Mouse (Mus musculus): ENCODE data around the gene Tomm7. TPM values are rescaled to one million over a fixed set of nuclear protein-coding genes. Genes with fewer than 3 reads are reported as not detected.

The Tomm7 gene
- total RNA-seq, 2 experiments from 2014 or later: 81.1 to 82.1 TPM

GRCm38 (mm10) chr5:23792726-23793125, 51.2 kb downstream of the Tomm7 start:
- DNase-seq (ENCODE audit: extremely low spot score in 1 of 2, low spot score in 2 of 2): no peak
- TF ChIP-seq CTCF (IDR thresholded peaks at IDR 0.05): no peak
- intact Hi-C loops (cut with DNase I): no loop called here
- Histone ChIP-seq H3K4me3 (no peak overlapping the region), H3K27ac (no peak overlapping the region)

- intact Hi-C loops (cut with DNase I): no loop called here
Measured at GRCm38 (mm10) chr5:23789078-23789612, 54.8 kb downstream of the Tomm7 start.

More at GRCm38 (mm10) chr5:23789078-23789612, 54.8 kb downstream of the Tomm7 start:
- no peak for DNase-seq (ENCODE audit: extremely low spot score in 1 of 2, low spot score in 2 of 2)
- peak; percentile 1 for TF ChIP-seq CTCF (IDR thresholded peaks at IDR 0.05)
- Histone ChIP-seq H3K4me3 (no peak overlapping the region), H3K27ac (no peak overlapping the region)

Other genes starting within 250 kb of the Tomm7 start
- 100 to 1,000 TPM; 179 to 201 TPM for gene Srpk2, start 159.5 kb downstream of the Tomm7 start, total RNA-seq (2021)
- 10 to 100 TPM; 16.2 to 17.8 TPM for gene Pus7, start 60.5 kb downstream of the Tomm7 start, total RNA-seq (2021)
- gene Rint1, start 56.5 kb downstream of the Tomm7 start, total RNA-seq (2021): 10 to 100 TPM; 21.8 to 25.5 TPM
- gene Fam126a, start 186.5 kb upstream of the Tomm7 start, total RNA-seq (2021): 10 to 100 TPM; 14.9 to 19.6 TPM